Mouse (Mus musculus) embryonic facial prominence, embryonic 12.5 days (tissue): ENCODE results near the gene Zbtb20. TPM values are rescaled to one million over a fixed set of nuclear protein-coding genes. Genes with fewer than 3 reads are reported as not detected.

ENCODE experiments used
- ATAC-seq: fragments of 200-750 bp; cut with Nextera tagmentation; 2 replicates; pipeline ENCODE4 v1.8.0; 2017; ENCODE audit not compliant: insufficient number of reproducible peaks, insufficient read depth, low FRiP score, low TSS enrichment
- H3K27ac ChIP-seq: fragments of 300-500 bp; sonication (generic); 2 replicates; pipeline ENCODE4 v1.5.1; 2016; ENCODE audit warnings: mild to moderate bottlenecking
- H3K27me3 ChIP-seq: fragments of 300-500 bp; sonication (generic); 2 replicates; pipeline ENCODE4 v1.6.1; 2016; ENCODE audit warnings: mild to moderate bottlenecking, moderate library complexity
- H3K36me3 ChIP-seq: fragments of 300-500 bp; sonication (generic); 2 replicates; pipeline ENCODE4 v1.6.1; 2016; ENCODE audit warnings: mild to moderate bottlenecking
- H3K4me1 ChIP-seq: fragments of 300-500 bp; sonication (generic); 2 replicates; pipeline ENCODE4 v1.6.1; 2016
- H3K4me2 ChIP-seq: fragments of 300-500 bp; sonication (generic); replicated peaks from 2 replicates; pipeline ENCODE4 v1.6.1; 2016; ENCODE audit warnings: mild to moderate bottlenecking, moderate library complexity
- H3K4me3 ChIP-seq: fragments of 300-500 bp; sonication (generic); 2 replicates; pipeline ENCODE4 v1.5.1; 2016; ENCODE audit warnings: mild to moderate bottlenecking
- H3K9ac ChIP-seq: fragments of 300-500 bp; sonication (generic); 2 replicates; pipeline ENCODE4 v1.6.1; 2016; ENCODE audit warnings: mild to moderate bottlenecking, moderate library complexity
- H3K9me3 ChIP-seq: fragments of 300-500 bp; sonication (generic); 2 replicates; pipeline ENCODE4 v1.6.1; 2016; ENCODE audit warnings: mild to moderate bottlenecking, moderate library complexity
- WGBS: fragments of 180-500 bp; shearing (Covaris S2); methylation state at CpG from one replicate; pipeline ENCODE4 v1.1.7; 2016; 5-methylcytosine and 5-hydroxymethylcytosine counted together
- polyA plus RNA-seq: library from polyadenylated mRNA; unstranded; fragments of >200 nt; fragmentation: Nextera tagmentation; extraction: Ambion mirVana; gene quantifications from 2 replicates; pipeline ENCODE4 v1.2.1, GENCODE M21; 2016

Zbtb20 gene
- polyA plus RNA-seq, 1 experiment from 2014 or later: 25.8 TPM

DNA sequence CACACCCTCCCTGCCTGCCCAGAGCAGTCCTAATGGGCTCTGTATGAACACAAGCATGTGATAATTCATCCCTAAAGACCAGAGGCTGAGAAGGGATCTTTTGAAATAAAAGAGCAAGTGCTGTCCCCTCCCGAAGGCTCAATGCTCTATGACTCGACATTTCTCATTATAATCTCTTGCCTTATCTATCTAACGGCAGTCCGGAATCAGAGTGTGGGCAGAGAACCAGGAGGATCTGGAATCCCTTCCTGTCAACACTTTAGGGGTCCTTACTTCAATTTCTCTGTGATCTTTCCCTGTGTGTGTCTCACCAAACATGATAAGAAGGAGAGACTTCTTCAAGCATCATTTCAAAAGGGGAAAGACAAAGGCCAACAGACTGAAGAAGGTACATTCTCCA is 770.2 kb downstream of the Zbtb20 start:
- no peak overlapping the region for H3K27ac ChIP-seq
- H3K4me2 ChIP-seq: no peak overlapping the region
- H3K4me3 ChIP-seq: no peak overlapping the region
- no peaks in the 10 kb centered on the region for H3K9me3 ChIP-seq
- H3K9ac ChIP-seq: no peak overlapping the region
- no peak for ATAC-seq
- no peaks in the 10 kb centered on the region for H3K4me1 ChIP-seq
- H3K27me3 ChIP-seq: no peaks in the 10 kb centered on the region
- WGBS: 90% methylated on average over 4 of the region's 4 CpGs
- H3K36me3 ChIP-seq: no peaks in the 10 kb centered on the region

DNA sequence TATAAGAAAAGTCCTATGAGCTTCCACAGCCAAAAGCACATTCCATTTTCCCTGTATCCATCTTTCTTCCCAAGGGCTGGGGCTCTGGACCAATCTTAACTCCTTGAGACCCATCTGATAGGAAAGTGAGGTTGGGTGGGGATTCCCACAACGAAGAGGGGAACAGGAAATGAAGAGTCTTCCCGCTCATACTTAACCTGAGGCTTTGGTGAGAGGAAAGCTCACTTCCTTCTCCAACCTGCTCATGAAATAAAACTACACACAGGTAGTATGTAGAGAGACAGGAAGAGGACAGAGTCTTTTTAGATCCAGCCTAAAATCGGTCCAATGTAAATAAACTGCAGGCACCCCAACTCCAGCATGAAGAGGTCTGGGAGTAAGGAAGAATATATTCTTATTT is 771.3 kb downstream of the Zbtb20 start:
- no peak overlapping the region for H3K4me3 ChIP-seq
- WGBS: 89% methylated on average over 3 of the region's 3 CpGs
- no peaks in the 10 kb centered on the region for H3K36me3 ChIP-seq
- no peak overlapping the region for H3K9ac ChIP-seq
- no peaks in the 10 kb centered on the region for H3K27me3 ChIP-seq
- no peak for ATAC-seq
- H3K27ac ChIP-seq: no peak overlapping the region
- H3K4me2 ChIP-seq: no peak overlapping the region
- H3K4me1 ChIP-seq: no peaks in the 10 kb centered on the region
- no peaks in the 10 kb centered on the region for H3K9me3 ChIP-seq

DNA sequence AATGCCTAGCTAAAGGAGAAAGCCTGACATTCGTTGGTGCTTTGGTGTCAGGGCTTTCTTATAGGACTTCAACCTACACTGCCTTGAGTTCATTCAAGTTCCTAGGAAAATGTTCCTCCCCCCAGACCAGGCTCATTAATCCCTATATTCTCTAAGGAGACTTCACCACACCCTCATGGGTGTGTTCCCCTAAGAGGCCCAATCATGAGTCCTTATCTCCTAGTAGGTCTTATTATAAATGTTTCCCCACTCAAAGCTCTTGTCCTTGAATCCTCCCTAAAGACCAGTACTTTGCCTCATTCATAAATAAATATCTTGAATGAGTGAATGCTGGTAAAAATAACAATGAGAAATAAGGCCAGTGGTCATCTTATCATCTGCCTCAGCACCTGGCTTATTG is 772.0 kb downstream of the Zbtb20 start:
- H3K27ac ChIP-seq: no peak overlapping the region
- no peaks in the 10 kb centered on the region for H3K4me1 ChIP-seq
- WGBS: 83% methylated on average over 1 of the region's 1 CpGs
- ATAC-seq: no peak
- no peaks in the 10 kb centered on the region for H3K36me3 ChIP-seq
- H3K9me3 ChIP-seq: no peaks in the 10 kb centered on the region
- H3K4me3 ChIP-seq: no peak overlapping the region
- no peak overlapping the region for H3K9ac ChIP-seq
- H3K27me3 ChIP-seq: no peaks in the 10 kb centered on the region
- H3K4me2 ChIP-seq: no peak overlapping the region

DNA sequence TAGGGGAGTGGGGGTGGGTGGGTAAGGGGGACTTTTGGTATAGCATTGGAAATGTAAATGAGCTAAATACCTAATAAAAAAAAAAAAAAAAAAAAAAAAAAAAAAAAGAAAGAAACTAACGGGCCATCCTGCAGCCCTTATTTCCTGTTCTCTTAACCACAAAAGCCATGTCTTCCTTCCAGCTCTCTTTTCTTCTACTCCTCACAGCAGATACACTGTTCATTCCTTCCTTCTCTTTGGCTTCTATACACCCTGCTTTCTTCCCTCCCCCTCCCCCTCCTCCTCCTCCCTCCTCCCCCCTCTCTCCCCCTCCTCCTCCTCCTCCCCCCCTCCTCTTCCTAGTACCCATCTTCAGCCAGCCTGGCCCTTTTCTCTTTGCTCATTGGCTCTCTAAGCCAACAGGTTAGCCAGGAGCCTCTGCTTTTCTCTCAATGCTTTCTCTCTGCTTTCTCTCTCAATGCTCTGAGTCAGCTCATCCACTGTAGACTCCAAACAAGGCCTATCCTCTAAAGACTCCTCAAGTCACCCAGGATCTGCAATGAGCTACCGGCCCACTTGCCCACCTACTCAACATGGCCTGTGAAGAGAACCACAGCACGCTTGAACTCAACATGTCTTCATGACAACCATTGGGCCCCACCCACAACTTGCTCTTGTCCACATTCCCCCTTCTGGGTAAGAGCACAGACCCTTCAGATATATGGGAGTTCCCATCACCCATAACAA is 774.8 kb downstream of the Zbtb20 start:
- no peaks in the 10 kb centered on the region for H3K27me3 ChIP-seq
- H3K4me2 ChIP-seq: no peak overlapping the region
- 88% methylated on average over 3 of the region's 3 CpGs for WGBS
- no peaks in the 10 kb centered on the region for H3K36me3 ChIP-seq
- no peaks in the 10 kb centered on the region for H3K9me3 ChIP-seq
- no peaks in the 10 kb centered on the region for H3K4me1 ChIP-seq
- ATAC-seq: no peak
- no peak overlapping the region for H3K9ac ChIP-seq
- no peak overlapping the region for H3K27ac ChIP-seq
- H3K4me3 ChIP-seq: no peak overlapping the region

DNA sequence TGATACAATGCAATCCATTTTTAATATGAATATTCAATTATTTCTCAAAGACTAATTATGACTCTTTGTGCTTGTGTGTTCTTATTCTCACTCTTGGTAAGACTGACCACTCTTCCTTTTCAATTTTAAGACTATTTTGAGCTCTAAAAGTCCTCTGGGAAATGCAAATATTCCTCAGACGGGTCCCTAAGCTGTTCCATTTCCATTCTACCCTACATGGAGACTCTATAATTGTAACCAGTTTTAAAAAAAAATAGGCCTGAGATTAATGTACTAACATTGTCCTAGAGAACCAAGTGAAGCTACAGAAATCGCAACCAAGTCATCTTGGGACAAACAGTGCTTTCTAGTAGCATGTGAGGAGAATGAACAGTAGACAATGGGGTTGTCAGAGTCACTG is 777.6 kb downstream of the Zbtb20 start:
- Histone ChIP-seq H3K9me3 (no peaks in the 10 kb centered on the region), H3K4me2 (no peak overlapping the region), H3K9ac (no peak overlapping the region), H3K4me1 (no peaks in the 10 kb centered on the region), H3K36me3 (no peaks in the 10 kb centered on the region), H3K4me3 (no peak overlapping the region), H3K27ac (no peak overlapping the region), H3K27me3 (no peaks in the 10 kb centered on the region)
- ATAC-seq: no peak
- 81% methylated on average over 2 of the region's 2 CpGs for WGBS

DNA sequence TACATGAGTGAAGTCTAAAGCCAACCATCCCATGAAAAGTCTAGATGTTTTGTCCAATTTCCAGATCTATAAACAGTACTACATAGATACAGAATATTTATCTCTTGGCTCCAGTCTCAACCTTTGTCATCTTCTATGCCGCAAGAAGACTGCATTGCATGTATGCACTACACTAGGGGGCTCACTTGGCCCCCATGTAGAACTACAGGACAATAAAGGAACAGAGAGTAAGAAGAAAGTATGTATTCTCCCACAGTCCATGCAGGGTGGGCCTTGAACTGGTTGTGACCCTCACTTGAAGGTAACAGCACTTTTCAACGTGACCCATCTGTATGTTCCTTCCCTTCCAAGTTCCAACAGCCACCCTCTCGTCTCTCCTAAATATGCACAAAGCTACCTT is 778.6 kb downstream of the Zbtb20 start:
- Histone ChIP-seq H3K9me3 (no peaks in the 10 kb centered on the region), H3K27me3 (no peaks in the 10 kb centered on the region), H3K36me3 (no peaks in the 10 kb centered on the region), H3K4me1 (no peaks in the 10 kb centered on the region), H3K27ac (no peak overlapping the region), H3K4me2 (no peak overlapping the region), H3K9ac (no peak overlapping the region), H3K4me3 (no peak overlapping the region)
- no peak for ATAC-seq
- 83% methylated on average over 3 of the region's 3 CpGs for WGBS

DNA sequence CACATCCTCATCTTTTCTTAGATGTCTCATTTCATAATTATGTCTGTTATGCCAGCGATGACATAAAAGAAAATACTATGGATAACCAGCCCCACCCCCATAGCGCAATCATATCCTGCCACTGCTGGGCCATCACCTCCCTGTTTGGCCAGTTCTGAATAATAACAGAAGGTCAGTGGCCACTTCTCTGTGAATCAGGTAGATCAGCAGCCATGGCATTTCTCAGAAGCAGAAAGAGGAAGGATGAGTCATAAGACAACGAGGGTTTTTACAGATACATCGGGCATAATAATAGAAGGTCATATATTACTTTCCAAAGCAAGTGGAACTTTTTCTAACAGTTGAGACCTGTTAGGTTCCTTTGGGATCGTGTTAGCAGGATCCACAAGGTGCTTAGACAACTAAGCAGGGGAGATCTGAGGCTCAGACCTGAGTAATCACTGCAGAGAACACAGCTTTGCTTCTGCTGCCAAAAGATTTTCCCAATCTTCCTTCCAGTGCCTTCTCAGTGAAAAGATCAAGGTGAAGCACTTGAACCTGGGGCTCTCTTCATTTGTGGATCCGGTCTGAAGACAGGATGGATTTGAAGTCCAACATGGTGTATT is 779.6 kb downstream of the Zbtb20 start:
- WGBS: 87% methylated on average over 6 of the region's 6 CpGs
- H3K4me2 ChIP-seq: no peak overlapping the region
- no peak overlapping the region for H3K27ac ChIP-seq
- no peak for ATAC-seq
- no peaks in the 10 kb centered on the region for H3K4me1 ChIP-seq
- H3K27me3 ChIP-seq: no peaks in the 10 kb centered on the region
- H3K9me3 ChIP-seq: no peaks in the 10 kb centered on the region
- no peak overlapping the region for H3K9ac ChIP-seq
- no peaks in the 10 kb centered on the region for H3K36me3 ChIP-seq
- no peak overlapping the region for H3K4me3 ChIP-seq

DNA sequence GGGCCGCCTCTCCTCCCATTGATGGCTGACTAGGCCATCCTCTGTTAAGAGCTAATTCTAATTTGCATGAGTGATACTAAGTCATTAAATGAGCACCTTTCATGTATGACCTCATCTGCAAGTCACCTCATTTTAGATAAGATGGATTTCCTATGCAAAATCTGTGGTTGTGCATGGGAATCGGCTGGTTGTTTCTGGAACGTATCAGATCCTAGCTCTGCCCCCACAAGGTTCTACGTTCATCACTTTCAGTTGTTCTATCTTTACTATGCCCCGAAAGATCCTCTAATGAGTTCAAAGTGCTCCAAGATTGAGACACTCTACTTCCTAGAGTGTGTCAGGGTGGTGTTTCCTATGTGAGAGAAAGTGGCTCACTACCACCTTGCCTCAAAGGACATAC is 785.9 kb downstream of the Zbtb20 start:
- Histone ChIP-seq H3K27ac (no peak overlapping the region), H3K4me3 (no peak overlapping the region), H3K4me1 (no peaks in the 10 kb centered on the region), H3K9me3 (no peaks in the 10 kb centered on the region), H3K36me3 (no peaks in the 10 kb centered on the region), H3K27me3 (no peaks in the 10 kb centered on the region), H3K4me2 (no peak overlapping the region), H3K9ac (no peak overlapping the region)
- 92% methylated on average over 5 of the region's 5 CpGs for WGBS
- no peak for ATAC-seq

DNA sequence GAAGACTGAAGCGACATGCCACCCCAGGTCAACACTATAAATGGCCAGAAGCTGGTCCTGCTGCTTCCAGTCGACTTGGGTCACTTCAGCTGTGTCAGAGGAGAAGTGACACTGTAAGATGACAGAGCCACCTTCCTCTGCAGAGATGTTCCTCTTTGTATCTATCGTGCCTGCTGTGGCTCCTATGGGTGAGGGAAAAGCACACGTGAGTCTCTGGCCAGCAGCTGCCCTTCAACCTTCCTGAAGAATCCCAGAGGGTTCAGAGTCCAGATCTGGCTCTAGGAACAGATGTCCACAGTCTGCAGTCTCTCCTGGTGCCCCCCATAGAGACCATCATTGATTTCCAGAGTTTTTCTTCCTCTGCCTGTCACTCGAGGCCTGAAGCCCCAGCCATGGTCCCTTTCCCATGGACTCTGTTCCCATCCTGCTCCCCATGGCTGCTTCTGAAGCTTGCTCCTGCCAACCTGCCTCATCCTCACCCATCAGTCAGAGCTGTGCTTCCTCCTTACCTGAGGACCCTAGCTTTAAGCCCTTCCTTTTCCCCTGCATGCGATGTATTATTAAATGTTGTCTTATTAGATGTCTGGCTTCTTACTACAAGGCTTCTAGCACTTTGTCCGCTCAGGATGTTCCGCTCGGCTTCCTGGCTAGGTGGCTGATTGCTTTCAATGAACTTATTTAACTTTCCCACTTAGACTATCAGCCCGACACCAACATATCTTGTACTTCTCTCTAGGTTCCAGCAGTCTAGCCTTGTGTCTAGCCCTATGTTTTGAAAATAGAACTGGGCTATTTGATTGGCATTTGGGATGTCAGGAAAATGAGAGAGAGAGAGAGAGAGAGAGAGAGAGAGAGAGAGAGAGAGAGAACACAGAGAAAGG is 786.7 kb downstream of the Zbtb20 start:
- no peaks in the 10 kb centered on the region for H3K36me3 ChIP-seq
- WGBS: 86% methylated on average over 10 of the region's 10 CpGs
- no peak overlapping the region for H3K4me2 ChIP-seq
- H3K9ac ChIP-seq: no peak overlapping the region
- no peak overlapping the region for H3K4me3 ChIP-seq
- no peaks in the 10 kb centered on the region for H3K4me1 ChIP-seq
- no peak for ATAC-seq
- no peaks in the 10 kb centered on the region for H3K9me3 ChIP-seq
- H3K27me3 ChIP-seq: no peaks in the 10 kb centered on the region
- no peak overlapping the region for H3K27ac ChIP-seq

DNA sequence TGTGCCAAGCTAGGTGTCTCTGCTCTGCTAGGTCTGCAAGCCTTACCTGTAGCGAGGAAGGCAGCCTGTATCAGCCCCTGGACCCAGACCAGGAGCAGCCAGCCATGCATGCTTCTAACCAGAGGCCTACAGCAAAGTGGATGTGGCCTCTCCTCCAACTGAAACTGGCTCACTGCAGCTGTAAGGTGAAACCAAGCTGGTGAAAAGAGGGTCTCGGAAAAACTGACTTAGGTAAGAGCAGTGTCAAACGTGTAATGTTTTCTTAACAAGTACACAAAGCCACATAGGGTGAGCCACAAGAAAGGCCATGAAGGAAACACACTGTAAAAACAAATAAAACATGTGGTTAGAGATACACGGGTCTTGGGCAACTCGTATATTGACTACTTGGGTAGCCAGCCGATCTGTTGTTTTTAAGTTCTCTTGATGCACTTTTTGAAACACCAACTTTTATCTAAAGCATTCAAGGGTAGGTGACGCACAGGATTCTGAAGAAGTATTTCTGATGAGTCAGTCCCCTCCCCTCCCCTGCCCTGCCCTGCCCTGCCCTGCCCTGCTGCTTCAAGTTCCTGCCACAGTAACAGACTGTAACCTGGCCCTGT is 788.4 kb downstream of the Zbtb20 start, which contains the start of gene Tigit:
Tigit (minus strand) TSS at position 169 of the 602 bp plus-strand sequence.
- WGBS: 70% methylated on average over 7 of the region's 7 CpGs
- Histone ChIP-seq H3K36me3 (no peaks in the 10 kb centered on the region), H3K27ac (no peak within 1 kb of the TSS), H3K4me2 (no peak within 1 kb of the TSS), H3K27me3 (no peaks in the 10 kb centered on the region), H3K4me3 (no peak within 1 kb of the TSS), H3K4me1 (no peaks in the 10 kb centered on the region), H3K9me3 (no peaks in the 10 kb centered on the region), H3K9ac (no peak within 1 kb of the TSS)
- no peak for ATAC-seq

DNA sequence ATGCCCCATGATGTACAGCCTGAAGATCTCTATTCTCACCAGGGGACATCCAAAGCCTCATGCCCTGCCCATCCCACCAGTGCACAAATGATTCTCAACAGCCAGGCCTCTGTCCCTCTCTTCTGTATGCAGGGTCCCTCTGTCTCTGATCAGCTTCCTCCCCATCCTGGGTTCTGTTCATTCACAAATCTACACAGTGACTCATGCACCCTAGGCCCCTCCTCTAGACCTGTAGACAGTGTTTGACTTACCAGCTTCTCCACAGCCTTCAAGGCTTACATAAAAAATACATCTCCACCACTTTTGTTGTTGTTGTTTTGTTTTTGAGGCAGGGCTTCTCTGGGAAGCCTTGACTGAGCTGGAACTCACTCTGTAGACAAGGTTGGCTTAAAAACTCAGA is 789.2 kb downstream of the Zbtb20 start:
- no peak for ATAC-seq
- H3K27ac ChIP-seq: no peak overlapping the region
- no peaks in the 10 kb centered on the region for H3K9me3 ChIP-seq
- H3K4me2 ChIP-seq: no peak overlapping the region
- H3K4me3 ChIP-seq: no peak overlapping the region
- no peaks in the 10 kb centered on the region for H3K36me3 ChIP-seq
- no peaks in the 10 kb centered on the region for H3K27me3 ChIP-seq
- no peak overlapping the region for H3K9ac ChIP-seq
- no peaks in the 10 kb centered on the region for H3K4me1 ChIP-seq
